ENCODE assay signal across 8 mouse cellular contexts in the genomic region with DNA sequence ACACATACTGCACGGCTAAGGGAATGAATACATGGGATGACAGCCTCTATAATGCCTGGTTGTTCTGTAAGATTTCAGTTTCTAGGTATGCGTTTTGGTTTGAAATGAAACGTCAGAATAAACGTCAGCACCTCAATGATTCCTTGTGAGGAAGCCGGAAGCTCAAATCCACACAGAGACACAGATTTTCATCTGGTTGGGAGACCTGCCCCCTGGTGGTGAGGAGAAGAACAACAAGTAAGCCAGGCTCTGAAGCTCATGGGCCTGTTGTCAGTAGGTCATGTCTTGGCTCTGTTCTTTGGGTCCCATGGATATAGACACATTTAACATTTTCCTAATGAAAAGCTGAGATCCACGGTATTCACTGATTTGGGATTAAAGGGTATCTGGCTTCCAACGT. TPM values are rescaled to one million over a fixed set of nuclear protein-coding genes. Genes with fewer than 3 reads are reported as not detected.
DNase-seq lines count a peak whose midpoint lies in the region; ATAC-seq and TF ChIP-seq lines count a peak whose summit lies in the region.

No protein-coding gene starts in this region.

- H3K27ac ChIP-seq in thymus, adult 2 months (ENCODE audit: control insufficient read depth, insufficient read depth, low read length): no peak overlapping the region
- H3K27ac ChIP-seq in midbrain, postnatal 0 days (ENCODE audit: low read depth, low read length): no peak overlapping the region

- peaks cover 2% of the 10 kb centered on the region; the same call in 1 of the 2 replicates for H3K4me1 ChIP-seq in thymus, adult 2 months (replicated peaks; ENCODE audit: control insufficient read depth, insufficient read depth, low read length)
- no peaks in the 10 kb centered on the region for H3K4me1 ChIP-seq in midbrain, postnatal 0 days (ENCODE audit: insufficient read depth, low read length)

- TF ChIP-seq POLR2A in thymus, adult 2 months (IDR thresholded peaks at IDR 0.05; ENCODE audit: control insufficient read depth, extremely low read depth, insufficient read depth, low read length, poor library complexity): no peak

- no peak overlapping the region for H3K4me3 ChIP-seq in thymus, adult 2 months (ENCODE audit: control insufficient read depth, insufficient read depth, low read length)
- no peak overlapping the region for H3K4me3 ChIP-seq in midbrain, postnatal 0 days (ENCODE audit: low read depth, low read length)

- H3K9ac ChIP-seq in midbrain, postnatal 0 days (replicated peaks; ENCODE audit: low read length, poor library complexity, severe bottlenecking): no peak overlapping the region

- no peak for TF ChIP-seq CTCF in thymus, adult 2 months (IDR thresholded peaks at IDR 0.05; ENCODE audit: borderline replicate concordance, control insufficient read depth, extremely low read depth, insufficient read depth, low read length, poor library complexity)
- TF ChIP-seq CTCF in midbrain, postnatal 0 days (IDR thresholded peaks at IDR 0.05): peak; percentile 96

- peak; percentile 25 to 62 for DNase-seq in heart, adult 18-20 months
- no peak for DNase-seq in heart, adult 9 months (ENCODE audit: low spot score in 2 of 2)
- DNase-seq in thymus, adult 2 months: peak; percentile 55
- DNase-seq in thymus, adult 18-20 months: no peak
- peak; percentile 72 to 78 for DNase-seq in cerebellum, postnatal 14 days
- DNase-seq in kidney, postnatal 36 days: peak; percentile 24 to 70
- DNase-seq in midbrain, postnatal 0 days (ENCODE audit: low spot score): peak; percentile 77

- WGBS in thymus, adult 2 months: 41% methylated on average over 7 of the region's 7 CpGs
- 41% methylated on average over 7 of the region's 7 CpGs for whole genome bisulfite sequencing in midbrain, postnatal 0 days

- no peaks in the 10 kb centered on the region for H3K36me3 ChIP-seq in thymus, adult 2 months (ENCODE audit: control insufficient read depth, insufficient read depth, low read length)
- H3K36me3 ChIP-seq in midbrain, postnatal 0 days (ENCODE audit: insufficient read depth, low read length): no peaks in the 10 kb centered on the region

- 0 out of 2 replicates have a peak, but pooled peaks have one; percentile 31 for ATAC-seq in midbrain, postnatal 0 days (ENCODE audit: low FRiP score)
- ATAC-seq in erythroblast, adult 5-6 weeks (replicated peaks; ENCODE audit: low FRiP score, poor library complexity, severe bottlenecking): no peak

- no peaks in the 10 kb centered on the region for H3K27me3 ChIP-seq in thymus, adult 2 months (ENCODE audit: control insufficient read depth, insufficient read depth, low read length)
- no peaks in the 10 kb centered on the region for H3K27me3 ChIP-seq in midbrain, postnatal 0 days (ENCODE audit: insufficient read depth, low read length)

- no peak overlapping the region for H3K4me2 ChIP-seq in midbrain, postnatal 0 days (ENCODE audit: low read depth, low read length, poor library complexity, severe bottlenecking)

- no peaks in the 10 kb centered on the region for H3K9me3 ChIP-seq in midbrain, postnatal 0 days (ENCODE audit: low read length)

RNA-seq across cellular contexts. Expression of a gene that starts 40.4 kb away (rescaled TPM):
- total RNA-seq in heart, adult 18-20 months (2021): 1 to 10 TPM; 4.7 to 5.5 TPM
- polyA plus RNA-seq in thymus, adult 2 months (2012; rRNA removed): 71.3 and 98.8 TPM in 2 replicates
- total RNA-seq in midbrain, postnatal 0 days (2014; rRNA removed): 101 and 115 TPM in 2 replicates
- 44.4 and 47.4 TPM in 2 replicates for polyA plus RNA-seq in midbrain, postnatal 0 days (2015; fragmentation: Nextera tagmentation; extraction: Ambion mirVana)
- total RNA-seq in erythroblast, adult 5-6 weeks (2015; ENCODE audit: low replicate concordance): 0.96 and 2.9 TPM in 2 replicates
- total RNA-seq in erythroblast, adult 5-6 weeks (2017; ENCODE audit: low replicate concordance): 1.8 and 3.5 TPM in 2 replicates

Comparison
In these comparisons a context has a peak if more than half of its experiments do, and no peak if none do; other contexts are left out.
1. DNase-seq: peak in heart, adult 18-20 months (2 of 2), thymus, adult 2 months (single experiment), cerebellum, postnatal 14 days (2 of 2), kidney, postnatal 36 days (2 of 2) and midbrain, postnatal 0 days (single experiment); none in heart, adult 9 months (0 of 2) and thymus, adult 18-20 months (0 of 2).
2. RNA of a gene that starts 40.4 kb away (total RNA-seq): 101 to 115 TPM in midbrain, postnatal 0 days; 4.7 to 5.5 TPM in heart, adult 18-20 months and 0.96 to 3.5 TPM in erythroblast, adult 5-6 weeks; every median in the first group is over 10 times any median in the second.